Mouse (Mus musculus): ENCODE measurements around the gene Rab19. TPM values are rescaled to one million over a fixed set of nuclear protein-coding genes. Genes with fewer than 3 reads are reported as not detected.
A peak's percentile ranks its signal among the peaks of the same experiment; 100 is the strongest.

Rab19 gene
- polyA plus RNA-seq, 1 experiment from 2014 or later, result 0.45 TPM

DNA sequence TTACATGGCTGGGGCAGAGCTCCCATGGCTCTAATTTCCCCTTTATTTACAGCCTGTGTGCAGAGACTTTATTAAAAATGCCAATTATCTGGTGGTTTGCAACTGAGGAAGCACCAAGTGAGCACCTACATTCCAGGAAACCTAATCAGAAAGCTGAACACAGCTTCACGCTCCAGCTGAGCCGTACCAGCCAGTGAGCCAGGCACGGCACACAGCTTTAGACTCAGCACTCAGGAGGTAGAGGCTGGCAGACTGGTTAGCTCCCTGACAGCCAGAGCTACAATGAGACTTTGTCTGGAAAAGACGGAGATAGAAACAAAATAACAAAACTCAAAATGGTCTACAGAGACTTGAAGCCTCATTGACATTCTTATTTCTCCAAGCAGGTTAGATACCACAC is 14.5 kb downstream of the Rab19 start:
- H3K36me3 ChIP-seq (ENCODE audit: control insufficient read depth, insufficient read depth, low read length), result no peaks in the 10 kb centered on the region
- no peak overlapping the region for H3K9ac ChIP-seq (ENCODE audit: low read length)
- no peaks in the 10 kb centered on the region for H3K9me3 ChIP-seq (ENCODE audit: control insufficient read depth, low read length)
- no peak for ATAC-seq (ENCODE audit: insufficient number of reproducible peaks, low FRiP score, low TSS enrichment, low read depth)
- no peaks in the 10 kb centered on the region for H3K4me1 ChIP-seq (ENCODE audit: control insufficient read depth, insufficient read depth, low read length)
- H3K27ac ChIP-seq (replicated peaks; ENCODE audit: low read depth, low read length), result no peak overlapping the region
- H3K27me3 ChIP-seq (ENCODE audit: control insufficient read depth, insufficient read depth, low read length), result no peaks in the 10 kb centered on the region
- no peak for DNase-seq (ENCODE audit: low spot score)
- 76% methylated on average over 4 of the region's 4 CpGs for WGBS
- no peak overlapping the region for H3K4me2 ChIP-seq (ENCODE audit: low read depth, severe bottlenecking)
- H3K4me3 ChIP-seq (ENCODE audit: low read depth, low read length), result no peak overlapping the region

DNA sequence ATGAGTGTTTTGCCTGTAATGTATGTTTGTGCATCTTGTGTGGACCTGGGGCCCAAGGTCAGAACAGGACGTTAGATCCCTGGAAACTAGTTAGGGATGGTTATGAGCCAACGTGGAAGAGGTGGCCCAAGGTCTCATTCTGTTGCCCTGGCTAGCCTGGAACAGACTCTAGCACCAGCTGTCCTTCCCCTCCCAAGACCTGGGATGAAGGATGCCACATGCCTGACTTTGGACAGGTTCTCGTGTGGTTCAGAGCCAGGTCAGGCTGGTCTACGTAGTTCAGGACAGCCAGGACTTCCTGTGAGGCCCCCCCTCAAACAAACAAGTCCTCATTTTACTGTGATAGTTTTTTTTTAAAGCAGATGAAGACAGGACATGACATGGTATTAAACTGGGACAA is 14.9 kb downstream of the Rab19 start:
- H3K27me3 ChIP-seq (ENCODE audit: control insufficient read depth, insufficient read depth, low read length), result no peaks in the 10 kb centered on the region
- no peak overlapping the region for H3K4me3 ChIP-seq (ENCODE audit: low read depth, low read length)
- WGBS, result 78% methylated on average over 4 of the region's 4 CpGs
- H3K9ac ChIP-seq (ENCODE audit: low read length), result no peak overlapping the region
- no peaks in the 10 kb centered on the region for H3K9me3 ChIP-seq (ENCODE audit: control insufficient read depth, low read length)
- no peak overlapping the region for H3K4me2 ChIP-seq (ENCODE audit: low read depth, severe bottlenecking)
- no peaks in the 10 kb centered on the region for H3K36me3 ChIP-seq (ENCODE audit: control insufficient read depth, insufficient read depth, low read length)
- no peak for ATAC-seq (ENCODE audit: insufficient number of reproducible peaks, low FRiP score, low TSS enrichment, low read depth)
- DNase-seq (ENCODE audit: low spot score), result no peak
- no peak overlapping the region for H3K27ac ChIP-seq (replicated peaks; ENCODE audit: low read depth, low read length)
- H3K4me1 ChIP-seq (ENCODE audit: control insufficient read depth, insufficient read depth, low read length), result no peaks in the 10 kb centered on the region

DNA sequence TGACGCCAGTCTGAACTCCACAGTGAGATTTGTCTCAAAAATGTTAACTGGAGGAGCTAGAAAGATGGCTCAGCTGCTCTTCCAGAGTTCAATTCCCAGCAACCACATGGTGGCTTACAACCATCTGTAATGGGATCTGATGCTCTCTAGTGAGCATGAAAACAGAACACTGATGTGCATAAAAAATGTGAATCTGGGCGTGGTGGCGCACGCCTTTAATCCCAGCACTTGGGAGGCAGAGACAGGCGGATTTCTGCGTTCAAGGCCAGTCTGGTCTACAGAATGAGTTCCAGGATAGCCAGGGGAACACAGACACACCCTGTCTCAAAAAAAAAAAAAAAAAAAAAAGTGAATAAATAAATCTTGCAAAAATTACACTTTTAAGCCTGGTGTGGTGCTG is 16.1 kb downstream of the Rab19 start:
- Histone ChIP-seq H3K4me2 (ENCODE audit: low read depth, severe bottlenecking) (no peak overlapping the region), H3K27me3 (ENCODE audit: control insufficient read depth, insufficient read depth, low read length) (no peaks in the 10 kb centered on the region), H3K4me1 (ENCODE audit: control insufficient read depth, insufficient read depth, low read length) (no peaks in the 10 kb centered on the region), H3K9ac (ENCODE audit: low read length) (no peak overlapping the region), H3K27ac (replicated peaks; ENCODE audit: low read depth, low read length) (no peak overlapping the region), H3K36me3 (ENCODE audit: control insufficient read depth, insufficient read depth, low read length) (no peaks in the 10 kb centered on the region), H3K9me3 (ENCODE audit: control insufficient read depth, low read length) (no peaks in the 10 kb centered on the region), H3K4me3 (ENCODE audit: low read depth, low read length) (no peak overlapping the region)
- DNase-seq (ENCODE audit: low spot score) (no peak), ATAC-seq (ENCODE audit: insufficient number of reproducible peaks, low FRiP score, low TSS enrichment, low read depth) (no peak)
- WGBS, result 96% methylated on average over 6 of the region's 6 CpGs

DNA sequence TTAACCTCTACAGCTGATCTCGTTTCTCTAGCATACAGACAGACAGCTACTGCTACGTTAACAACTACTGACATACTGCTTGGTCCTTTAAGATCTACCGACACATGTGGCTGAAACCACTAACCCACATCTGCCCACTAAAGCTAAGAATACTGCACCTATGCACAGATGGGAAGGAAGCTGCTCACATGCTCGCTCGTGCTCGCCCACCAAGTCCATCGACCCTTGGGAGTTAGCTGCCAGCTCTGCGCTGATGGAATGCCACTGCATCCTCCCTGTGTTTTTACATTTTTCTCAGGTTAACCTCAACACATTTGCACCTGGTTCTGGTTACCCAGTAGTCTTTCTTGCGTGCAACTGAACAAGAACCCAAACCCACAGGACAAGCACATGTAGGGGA is 17.4 kb downstream of the Rab19 start:
- 86% methylated on average over 9 of the region's 9 CpGs for WGBS
- no peak overlapping the region for H3K4me2 ChIP-seq (ENCODE audit: low read depth, severe bottlenecking)
- no peaks in the 10 kb centered on the region for H3K36me3 ChIP-seq (ENCODE audit: control insufficient read depth, insufficient read depth, low read length)
- no peak overlapping the region for H3K27ac ChIP-seq (replicated peaks; ENCODE audit: low read depth, low read length)
- H3K4me1 ChIP-seq (ENCODE audit: control insufficient read depth, insufficient read depth, low read length), result no peaks in the 10 kb centered on the region
- no peaks in the 10 kb centered on the region for H3K9me3 ChIP-seq (ENCODE audit: control insufficient read depth, low read length)
- ATAC-seq (ENCODE audit: insufficient number of reproducible peaks, low FRiP score, low TSS enrichment, low read depth) (no peak), DNase-seq (ENCODE audit: low spot score) (no peak)
- no peak overlapping the region for H3K9ac ChIP-seq (ENCODE audit: low read length)
- no peaks in the 10 kb centered on the region for H3K27me3 ChIP-seq (ENCODE audit: control insufficient read depth, insufficient read depth, low read length)
- H3K4me3 ChIP-seq (ENCODE audit: low read depth, low read length), result no peak overlapping the region

DNA sequence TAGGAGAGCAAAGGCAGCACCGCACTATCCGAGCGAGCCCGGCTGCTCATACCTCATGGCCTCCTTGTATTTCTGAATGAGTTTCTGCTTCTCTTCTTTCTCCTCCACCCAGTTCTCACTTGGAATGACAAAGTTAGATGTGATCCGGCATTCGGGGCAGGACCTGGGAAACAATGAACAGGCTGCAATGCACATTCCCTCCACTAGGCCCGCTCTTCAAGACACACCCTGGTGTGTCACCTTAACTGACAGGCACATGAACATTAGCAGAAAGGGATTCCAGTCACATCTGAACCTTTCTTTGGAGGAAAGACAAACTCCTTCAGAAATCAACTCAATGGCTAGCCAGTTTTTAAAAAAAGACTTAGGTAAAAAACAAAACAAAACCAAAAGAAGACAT is 19.4 kb downstream of the Rab19 start:
- Histone ChIP-seq H3K27me3 (ENCODE audit: control insufficient read depth, insufficient read depth, low read length) (no peaks in the 10 kb centered on the region), H3K27ac (replicated peaks; ENCODE audit: low read depth, low read length) (no peak overlapping the region), H3K9ac (ENCODE audit: low read length) (no peak overlapping the region), H3K9me3 (ENCODE audit: control insufficient read depth, low read length) (no peaks in the 10 kb centered on the region), H3K4me3 (ENCODE audit: low read depth, low read length) (no peak overlapping the region), H3K4me1 (ENCODE audit: control insufficient read depth, insufficient read depth, low read length) (no peaks in the 10 kb centered on the region), H3K36me3 (ENCODE audit: control insufficient read depth, insufficient read depth, low read length) (no peaks in the 10 kb centered on the region), H3K4me2 (ENCODE audit: low read depth, severe bottlenecking) (no peak overlapping the region)
- WGBS, result 80% methylated on average over 7 of the region's 7 CpGs
- DNase-seq (ENCODE audit: low spot score), result peak; percentile 51
- ATAC-seq (ENCODE audit: insufficient number of reproducible peaks, low FRiP score, low TSS enrichment, low read depth), result no peak

DNA sequence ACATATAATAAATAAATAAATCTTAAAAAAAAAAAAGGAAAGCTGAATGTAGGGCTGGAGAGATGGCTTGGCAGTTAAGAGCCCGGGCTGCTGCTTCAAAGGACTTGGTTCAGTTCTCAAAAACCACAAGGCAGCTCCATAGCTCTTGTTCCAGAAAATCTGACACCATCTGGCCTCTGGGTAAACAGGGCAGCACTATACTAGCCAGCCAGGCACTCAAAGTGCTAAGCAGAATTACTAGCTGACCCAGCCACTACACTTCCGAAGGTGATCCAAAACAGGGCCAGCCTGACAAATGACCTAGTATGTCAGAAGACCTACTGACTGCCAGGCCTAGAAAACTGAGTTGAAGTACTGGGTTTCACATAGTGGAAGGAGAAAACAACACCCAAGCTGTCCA is 22.2 kb downstream of the Rab19 start:
- no peak for DNase-seq (ENCODE audit: low spot score)
- Histone ChIP-seq H3K4me1 (ENCODE audit: control insufficient read depth, insufficient read depth, low read length) (no peaks in the 10 kb centered on the region), H3K27me3 (ENCODE audit: control insufficient read depth, insufficient read depth, low read length) (no peaks in the 10 kb centered on the region), H3K36me3 (ENCODE audit: control insufficient read depth, insufficient read depth, low read length) (no peaks in the 10 kb centered on the region), H3K4me3 (ENCODE audit: low read depth, low read length) (no peak overlapping the region), H3K9ac (ENCODE audit: low read length) (no peak overlapping the region), H3K4me2 (ENCODE audit: low read depth, severe bottlenecking) (no peak overlapping the region), H3K9me3 (ENCODE audit: control insufficient read depth, low read length) (no peaks in the 10 kb centered on the region), H3K27ac (replicated peaks; ENCODE audit: low read depth, low read length) (no peak overlapping the region)
- 70% methylated on average over 2 of the region's 2 CpGs for WGBS
- no peak for ATAC-seq (ENCODE audit: insufficient number of reproducible peaks, low FRiP score, low TSS enrichment, low read depth)

DNA sequence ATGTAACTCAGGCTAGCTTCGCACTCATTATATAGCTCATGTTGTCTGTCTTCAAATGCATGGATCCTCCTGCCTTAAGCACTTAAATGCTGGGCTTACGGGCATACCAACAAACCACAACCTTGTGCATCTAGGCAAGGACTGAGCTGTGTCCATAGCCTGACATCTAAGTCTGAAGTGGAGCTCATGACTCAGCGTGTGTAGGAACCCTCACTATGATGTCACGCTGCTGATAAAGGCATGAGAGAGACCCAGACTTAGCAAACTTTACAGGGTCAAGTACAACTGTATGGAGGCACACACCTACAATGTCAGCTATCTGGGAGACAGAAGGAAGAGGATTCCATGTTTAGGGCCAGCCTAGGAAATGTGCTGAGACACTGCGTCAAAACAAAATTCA is 25.5 kb downstream of the Rab19 start:
- no peaks in the 10 kb centered on the region for H3K4me1 ChIP-seq (ENCODE audit: control insufficient read depth, insufficient read depth, low read length)
- H3K27ac ChIP-seq (replicated peaks; ENCODE audit: low read depth, low read length), result no peak overlapping the region
- no peaks in the 10 kb centered on the region for H3K36me3 ChIP-seq (ENCODE audit: control insufficient read depth, insufficient read depth, low read length)
- WGBS, result 95% methylated on average over 5 of the region's 5 CpGs
- ATAC-seq (ENCODE audit: insufficient number of reproducible peaks, low FRiP score, low TSS enrichment, low read depth) (no peak), DNase-seq (ENCODE audit: low spot score) (no peak)
- H3K4me2 ChIP-seq (ENCODE audit: low read depth, severe bottlenecking), result no peak overlapping the region
- H3K9ac ChIP-seq (ENCODE audit: low read length), result no peak overlapping the region
- H3K4me3 ChIP-seq (ENCODE audit: low read depth, low read length), result no peak overlapping the region
- H3K9me3 ChIP-seq (ENCODE audit: control insufficient read depth, low read length), result no peaks in the 10 kb centered on the region
- H3K27me3 ChIP-seq (ENCODE audit: control insufficient read depth, insufficient read depth, low read length), result no peaks in the 10 kb centered on the region

DNA sequence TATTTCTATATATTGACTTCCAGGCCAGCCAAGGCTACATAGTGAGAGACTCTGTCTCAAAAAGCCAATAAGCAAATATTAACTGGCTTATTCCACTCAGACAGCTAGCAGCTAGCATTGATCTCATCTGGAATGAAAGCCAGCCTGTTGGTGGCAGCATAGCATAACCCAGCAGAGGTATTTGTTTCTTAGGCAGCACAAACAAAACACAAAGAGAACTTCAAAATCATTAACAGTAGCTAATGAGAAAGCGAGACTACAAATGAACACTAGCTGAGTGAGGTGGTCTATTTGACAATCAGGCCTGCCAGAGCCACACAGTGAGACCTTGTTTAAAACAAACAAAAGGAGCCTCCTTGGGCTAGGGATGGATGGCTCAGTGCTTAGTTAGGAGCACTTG is 33.1 kb downstream of the Rab19 start:
- no peak for DNase-seq (ENCODE audit: low spot score)
- peaks cover 2% of the 10 kb centered on the region; the same call in 1 of the 2 replicates for H3K4me1 ChIP-seq (ENCODE audit: control insufficient read depth, insufficient read depth, low read length)
- 80% methylated on average over 1 of the region's 1 CpGs for WGBS

DNA sequence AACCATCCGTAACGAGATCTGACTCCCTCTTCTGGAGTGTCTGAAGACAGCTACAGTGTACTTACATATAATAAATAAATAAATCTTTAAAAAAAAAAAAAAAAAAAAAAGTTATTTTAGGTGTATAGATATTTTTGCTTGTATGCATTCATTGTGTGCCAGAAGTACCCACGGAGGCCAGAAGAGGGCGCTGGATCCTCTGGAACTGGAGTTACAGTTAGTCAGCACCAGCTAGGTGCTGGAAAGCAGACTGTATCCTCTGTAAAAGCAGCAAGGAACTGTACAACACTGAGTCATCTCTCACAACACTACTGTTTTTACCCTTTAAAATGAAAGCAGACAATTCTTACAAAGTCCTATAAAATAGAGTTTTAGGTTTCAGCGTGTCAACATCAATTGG is 34.8 kb downstream of the Rab19 start:
- H3K9ac ChIP-seq (ENCODE audit: low read length), result no peak overlapping the region

More for the DNA sequence above, 33.1 kb downstream of the Rab19 start:
- H3K9me3 ChIP-seq (ENCODE audit: control insufficient read depth, low read length), result no peaks in the 10 kb centered on the region
- H3K27ac ChIP-seq (replicated peaks; ENCODE audit: low read depth, low read length), result no peak overlapping the region
- H3K4me2 ChIP-seq (ENCODE audit: low read depth, severe bottlenecking), result no peak overlapping the region
- H3K9ac ChIP-seq (ENCODE audit: low read length), result no peak overlapping the region
- no peak overlapping the region for H3K4me3 ChIP-seq (ENCODE audit: low read depth, low read length)
- H3K36me3 ChIP-seq (ENCODE audit: control insufficient read depth, insufficient read depth, low read length), result no peaks in the 10 kb centered on the region
- ATAC-seq (ENCODE audit: insufficient number of reproducible peaks, low FRiP score, low TSS enrichment, low read depth), result no peak
- H3K27me3 ChIP-seq (ENCODE audit: control insufficient read depth, insufficient read depth, low read length), result peaks cover 6% of the 10 kb centered on the region; the same call in 1 of the 2 replicates

More for the DNA sequence above, 34.8 kb downstream of the Rab19 start:
- Histone ChIP-seq H3K4me3 (ENCODE audit: low read depth, low read length) (no peak overlapping the region), H3K4me2 (ENCODE audit: low read depth, severe bottlenecking) (no peak overlapping the region), H3K36me3 (ENCODE audit: control insufficient read depth, insufficient read depth, low read length) (no peaks in the 10 kb centered on the region), H3K27ac (replicated peaks; ENCODE audit: low read depth, low read length) (no peak overlapping the region), H3K4me1 (ENCODE audit: control insufficient read depth, insufficient read depth, low read length) (peaks cover 3% of the 10 kb centered on the region; the same call in 1 of the 2 replicates), H3K9me3 (ENCODE audit: control insufficient read depth, low read length) (no peaks in the 10 kb centered on the region), H3K27me3 (ENCODE audit: control insufficient read depth, insufficient read depth, low read length) (peaks cover 6% of the 10 kb centered on the region; the same call in 1 of the 2 replicates)
- DNase-seq (ENCODE audit: low spot score) (peak; percentile 80), ATAC-seq (ENCODE audit: insufficient number of reproducible peaks, low FRiP score, low TSS enrichment, low read depth) (no peak)
- WGBS, result 41% methylated on average over 3 of the region's 5 CpGs
